Mouse (Mus musculus): ENCODE data around the gene Slc47a2. TPM values are rescaled to one million over a fixed set of nuclear protein-coding genes. Genes with fewer than 3 reads are reported as not detected.

The Slc47a2 gene
- polyA plus RNA-seq (2015; fragmentation: Nextera tagmentation; extraction: Ambion mirVana): not detected in 2 replicates

GRCm38 (mm10) chr11:61342505-61343420 lies at the start of gene Slc47a2:
TSS of gene Slc47a2 (minus strand) at chr11:61342860.
- Histone ChIP-seq H3K9me3 (no peaks in the 10 kb centered on the region), H3K27me3 (peaks cover 44% of the 10 kb centered on the region), H3K4me2 (peak within 1 kb of the TSS; percentile 88), H3K9ac (0 out of 2 replicates have a peak within 1 kb of the TSS, but pooled peaks have one; percentile 7), H3K4me3 (peak within 1 kb of the TSS; percentile 43), H3K36me3 (no peaks in the 10 kb centered on the region), H3K4me1 (peaks cover 13% of the 10 kb centered on the region), H3K27ac (no peak within 1 kb of the TSS)
- WGBS: 3% methylated on average over 60 of the region's 61 CpGs
- no peak for ATAC-seq (ENCODE audit: insufficient number of reproducible peaks, low FRiP score, low TSS enrichment, low read depth)

- no peak overlapping the region for H3K9ac ChIP-seq
- H3K4me3 ChIP-seq: no peak overlapping the region
- no peaks in the 10 kb centered on the region for H3K4me1 ChIP-seq
- H3K36me3 ChIP-seq: no peaks in the 10 kb centered on the region
- H3K4me2 ChIP-seq: no peak overlapping the region
- H3K27ac ChIP-seq: no peak overlapping the region
- H3K9me3 ChIP-seq: no peaks in the 10 kb centered on the region
- ATAC-seq (ENCODE audit: insufficient number of reproducible peaks, low FRiP score, low TSS enrichment, low read depth): no peak
- WGBS: 70% methylated on average over 4 of the region's 4 CpGs
- H3K27me3 ChIP-seq: no peaks in the 10 kb centered on the region
Observed at GRCm38 (mm10) chr11:61388936-61389335, 46.3 kb upstream of the Slc47a2 start.

- no peak for ATAC-seq (ENCODE audit: insufficient number of reproducible peaks, low FRiP score, low TSS enrichment, low read depth)
- H3K4me1 ChIP-seq: no peaks in the 10 kb centered on the region
Observed at GRCm38 (mm10) chr11:61388012-61388411, 45.4 kb upstream of the Slc47a2 start.

GRCm38 (mm10) chr11:61387233-61387632 lies 44.6 kb upstream of the Slc47a2 start:
- WGBS: 68% methylated on average over 6 of the region's 6 CpGs
- Histone ChIP-seq H3K4me3 (no peak overlapping the region), H3K4me1 (no peaks in the 10 kb centered on the region), H3K36me3 (no peaks in the 10 kb centered on the region), H3K9ac (no peak overlapping the region), H3K27ac (no peak overlapping the region), H3K9me3 (no peaks in the 10 kb centered on the region), H3K4me2 (no peak overlapping the region), H3K27me3 (no peaks in the 10 kb centered on the region)
- ATAC-seq (ENCODE audit: insufficient number of reproducible peaks, low FRiP score, low TSS enrichment, low read depth): no peak

More at GRCm38 (mm10) chr11:61388012-61388411, 45.4 kb upstream of the Slc47a2 start:
- Histone ChIP-seq H3K4me3 (no peak overlapping the region), H3K27ac (no peak overlapping the region), H3K4me2 (no peak overlapping the region), H3K27me3 (no peaks in the 10 kb centered on the region), H3K9me3 (no peaks in the 10 kb centered on the region), H3K9ac (no peak overlapping the region), H3K36me3 (no peaks in the 10 kb centered on the region)
- WGBS: 67% methylated on average over 6 of the region's 6 CpGs

GRCm38 (mm10) chr11:61385725-61386124 lies 43.1 kb upstream of the Slc47a2 start:
- Histone ChIP-seq H3K4me1 (no peaks in the 10 kb centered on the region), H3K27me3 (no peaks in the 10 kb centered on the region), H3K36me3 (no peaks in the 10 kb centered on the region), H3K27ac (no peak overlapping the region), H3K9ac (no peak overlapping the region), H3K4me2 (no peak overlapping the region), H3K9me3 (no peaks in the 10 kb centered on the region), H3K4me3 (no peak overlapping the region)
- no peak for ATAC-seq (ENCODE audit: insufficient number of reproducible peaks, low FRiP score, low TSS enrichment, low read depth)
- 69% methylated on average over 4 of the region's 4 CpGs for WGBS

GRCm38 (mm10) chr11:61381272-61381671 lies 38.6 kb upstream of the Slc47a2 start:
- Histone ChIP-seq H3K27ac (no peak overlapping the region), H3K36me3 (no peaks in the 10 kb centered on the region), H3K4me2 (no peak overlapping the region), H3K9ac (no peak overlapping the region), H3K4me3 (no peak overlapping the region), H3K4me1 (peaks cover 8% of the 10 kb centered on the region), H3K9me3 (no peaks in the 10 kb centered on the region), H3K27me3 (peaks cover 38% of the 10 kb centered on the region)
- ATAC-seq (ENCODE audit: insufficient number of reproducible peaks, low FRiP score, low TSS enrichment, low read depth): no peak
- WGBS: 93% methylated on average over 1 of the region's 1 CpGs

- H3K4me2 ChIP-seq: no peak overlapping the region
- ATAC-seq (ENCODE audit: insufficient number of reproducible peaks, low FRiP score, low TSS enrichment, low read depth): no peak
- H3K9me3 ChIP-seq: no peaks in the 10 kb centered on the region
- peaks cover 8% of the 10 kb centered on the region for H3K4me1 ChIP-seq
- H3K9ac ChIP-seq: no peak overlapping the region
- H3K4me3 ChIP-seq: no peak overlapping the region
- H3K27ac ChIP-seq: no peak overlapping the region
- H3K36me3 ChIP-seq: no peaks in the 10 kb centered on the region
- WGBS: 71% methylated on average over 4 of the region's 4 CpGs
- H3K27me3 ChIP-seq: peaks cover 45% of the 10 kb centered on the region
Observed at GRCm38 (mm10) chr11:61378651-61379050, 36.0 kb upstream of the Slc47a2 start.

- peak; percentile 40; the same call in 1 of the 2 replicates for ATAC-seq (ENCODE audit: insufficient number of reproducible peaks, low FRiP score, low TSS enrichment, low read depth)
- 15% methylated on average over 39 of the region's 39 CpGs for WGBS
- Histone ChIP-seq H3K4me3 (peak within 1 kb of the TSS; percentile 32), H3K9ac (no peak within 1 kb of the TSS), H3K36me3 (no peaks in the 10 kb centered on the region), H3K27me3 (peaks cover 45% of the 10 kb centered on the region), H3K27ac (no peak within 1 kb of the TSS), H3K4me2 (peak within 1 kb of the TSS; percentile 56), H3K4me1 (peaks cover 8% of the 10 kb centered on the region), H3K9me3 (no peaks in the 10 kb centered on the region)
Observed at GRCm38 (mm10) chr11:61377881-61378613, 35.4 kb upstream of the Slc47a2 start, which contains the start of gene Slc47a1. TSS of gene Slc47a1 (minus strand) at chr11:61378345.

GRCm38 (mm10) chr11:61368668-61369067 lies 26.0 kb upstream of the Slc47a2 start:
- 85% methylated on average over 2 of the region's 2 CpGs for WGBS
- Histone ChIP-seq H3K27me3 (no peaks in the 10 kb centered on the region), H3K4me3 (no peak overlapping the region), H3K9ac (no peak overlapping the region), H3K4me1 (no peaks in the 10 kb centered on the region), H3K36me3 (no peaks in the 10 kb centered on the region), H3K27ac (no peak overlapping the region), H3K4me2 (no peak overlapping the region), H3K9me3 (no peaks in the 10 kb centered on the region)
- ATAC-seq (ENCODE audit: insufficient number of reproducible peaks, low FRiP score, low TSS enrichment, low read depth): no peak

GRCm38 (mm10) chr11:61366517-61367273 lies 24.0 kb upstream of the Slc47a2 start:
- Histone ChIP-seq H3K9ac (no peak overlapping the region), H3K9me3 (no peaks in the 10 kb centered on the region), H3K4me3 (no peak overlapping the region), H3K27me3 (no peaks in the 10 kb centered on the region), H3K27ac (no peak overlapping the region), H3K36me3 (no peaks in the 10 kb centered on the region), H3K4me2 (no peak overlapping the region), H3K4me1 (no peaks in the 10 kb centered on the region)
- ATAC-seq (ENCODE audit: insufficient number of reproducible peaks, low FRiP score, low TSS enrichment, low read depth): no peak
- WGBS: 77% methylated on average over 9 of the region's 9 CpGs

- ATAC-seq (ENCODE audit: insufficient number of reproducible peaks, low FRiP score, low TSS enrichment, low read depth): no peak
- WGBS: 63% methylated on average over 3 of the region's 3 CpGs
- no peak overlapping the region for H3K4me2 ChIP-seq
Observed at GRCm38 (mm10) chr11:61365938-61366337, 23.3 kb upstream of the Slc47a2 start.

More at GRCm38 (mm10) chr11:61365938-61366337, 23.3 kb upstream of the Slc47a2 start:
- Histone ChIP-seq H3K36me3 (no peaks in the 10 kb centered on the region), H3K27ac (no peak overlapping the region), H3K4me1 (no peaks in the 10 kb centered on the region), H3K9me3 (no peaks in the 10 kb centered on the region), H3K4me3 (no peak overlapping the region), H3K27me3 (no peaks in the 10 kb centered on the region), H3K9ac (no peak overlapping the region)
